Mouse (Mus musculus): ENCODE results near the gene Slc25a26. TPM values are rescaled to one million over a fixed set of nuclear protein-coding genes. Genes with fewer than 3 reads are reported as not detected.

Slc25a26 gene
- polyA plus RNA-seq, 1 experiment from 2014 or later, result 11.3 TPM

DNA sequence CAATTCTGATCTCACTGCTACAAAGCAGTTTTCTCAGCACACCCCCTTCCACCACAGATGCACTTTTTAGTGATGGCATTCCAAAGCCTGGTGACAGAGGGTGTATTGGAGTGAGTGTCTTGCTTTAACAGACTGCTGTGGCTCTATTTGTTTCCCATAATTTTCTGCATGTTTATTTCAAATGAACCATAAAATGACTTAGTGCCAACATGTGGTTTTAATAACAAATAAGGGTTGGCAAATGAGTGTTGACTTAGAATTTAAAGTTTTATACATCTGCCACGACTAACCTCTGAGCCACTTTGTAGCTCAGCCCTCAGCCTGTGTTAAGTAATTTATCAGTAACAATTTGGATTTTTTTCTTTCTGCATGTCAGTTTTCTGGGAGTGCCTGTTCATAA, 61.2 kb downstream of the Slc25a26 start:
- 70% methylated on average over 1 of the region's 1 CpGs for WGBS
- no peak overlapping the region for H3K4me3 ChIP-seq
- no peaks in the 10 kb centered on the region for H3K27me3 ChIP-seq (ENCODE audit: insufficient read depth, poor library complexity, severe bottlenecking)
- no peaks in the 10 kb centered on the region for H3K9me3 ChIP-seq
- DNase-seq (ENCODE audit: low spot score), result no peak
- no peaks in the 10 kb centered on the region for H3K36me3 ChIP-seq
- H3K27ac ChIP-seq, result no peak overlapping the region
- H3K4me1 ChIP-seq, result peaks cover 32% of the 10 kb centered on the region

DNA sequence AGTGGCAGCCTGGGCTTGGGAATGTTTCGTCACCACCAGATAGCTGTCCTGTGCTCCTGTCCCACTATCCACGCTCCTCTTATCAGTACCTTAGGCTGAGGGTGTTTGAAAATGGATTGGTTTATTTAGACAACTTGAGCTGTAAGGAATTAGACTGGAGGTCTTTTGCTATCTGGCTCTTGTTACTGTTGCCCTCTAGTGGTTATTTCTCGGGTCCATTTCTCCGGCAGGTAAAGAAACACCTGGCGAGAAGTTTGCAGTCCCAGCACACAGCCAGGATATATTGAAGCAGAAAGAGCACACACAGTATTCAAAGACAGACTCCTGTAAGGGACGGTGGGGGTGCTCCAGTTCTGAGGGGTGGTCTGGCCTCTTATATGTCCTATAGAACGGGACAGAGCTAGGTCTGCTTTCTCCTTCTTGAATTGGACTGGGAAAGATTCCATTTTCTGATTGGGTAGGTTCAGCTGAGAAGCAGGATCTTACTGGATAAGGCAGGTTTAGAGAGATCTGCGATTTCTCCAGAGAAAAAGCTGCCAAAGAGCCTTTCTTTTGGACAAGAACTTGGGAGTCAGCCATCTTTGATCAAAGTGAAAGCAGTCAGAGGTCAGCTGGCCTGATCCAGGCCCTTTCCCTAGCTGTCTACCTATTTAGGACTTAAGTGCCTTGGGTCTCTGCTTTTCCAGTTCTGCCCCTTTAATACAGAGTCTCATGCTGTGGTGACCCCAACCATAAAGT, 63.2 kb downstream of the Slc25a26 start:
- no peaks in the 10 kb centered on the region for H3K36me3 ChIP-seq
- H3K9me3 ChIP-seq, result no peaks in the 10 kb centered on the region
- H3K27me3 ChIP-seq (ENCODE audit: insufficient read depth, poor library complexity, severe bottlenecking), result no peaks in the 10 kb centered on the region
- H3K27ac ChIP-seq, result peak overlapping the region; percentile 17; the same call in 1 of the 2 replicates
- DNase-seq (ENCODE audit: low spot score), result no peak
- H3K4me1 ChIP-seq, result peaks cover 29% of the 10 kb centered on the region
- 47% methylated on average over 8 of the region's 8 CpGs for WGBS
- peak overlapping the region; percentile 24; the same call in 1 of the 2 replicates for H3K4me3 ChIP-seq

DNA sequence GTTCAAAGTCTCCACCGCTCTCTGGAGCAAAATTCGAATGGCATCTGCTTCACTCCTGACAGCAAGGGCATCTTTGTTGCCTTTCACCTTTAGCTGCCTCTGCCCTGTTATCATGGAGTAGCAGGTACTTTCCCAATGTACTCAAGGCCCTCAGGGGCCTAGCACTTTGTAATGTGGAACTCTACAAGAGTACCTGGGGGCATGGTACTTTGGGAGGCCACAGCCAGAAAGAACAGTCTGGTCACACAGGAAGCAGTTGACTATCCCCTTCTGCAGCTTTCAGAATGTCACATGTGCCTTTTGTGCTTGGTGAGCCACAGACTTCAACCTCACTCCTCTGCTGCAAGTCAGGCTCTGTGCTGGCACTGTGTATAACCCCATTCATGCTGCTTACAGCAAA, 65.6 kb downstream of the Slc25a26 start:
- WGBS, result 92% methylated on average over 2 of the region's 2 CpGs
- no peak for DNase-seq (ENCODE audit: low spot score)
- Histone ChIP-seq H3K27me3 (ENCODE audit: insufficient read depth, poor library complexity, severe bottlenecking) (no peaks in the 10 kb centered on the region), H3K4me1 (peaks cover 22% of the 10 kb centered on the region), H3K4me3 (no peak overlapping the region), H3K36me3 (no peaks in the 10 kb centered on the region), H3K9me3 (no peaks in the 10 kb centered on the region), H3K27ac (no peak overlapping the region)

DNA sequence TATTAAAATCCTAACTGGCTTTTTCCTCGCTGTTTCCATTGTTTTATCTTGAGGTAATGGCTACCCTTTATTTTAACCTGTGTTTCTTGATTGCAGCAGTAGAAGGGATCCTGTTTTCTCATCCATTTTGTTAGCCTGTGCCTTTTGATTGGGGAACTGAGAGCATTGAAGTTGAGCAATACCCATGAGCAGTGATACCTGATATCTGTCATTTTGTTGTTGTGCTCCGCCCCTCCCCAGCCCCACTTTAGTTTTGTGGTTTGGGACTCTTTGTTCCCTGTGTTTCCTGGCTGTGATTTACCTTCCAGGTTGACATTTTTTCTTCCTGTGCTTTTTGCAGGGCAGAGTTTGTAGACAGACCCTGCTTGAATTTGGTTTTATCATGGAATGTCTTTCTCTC, 67.9 kb downstream of the Slc25a26 start:
- Histone ChIP-seq H3K27me3 (ENCODE audit: insufficient read depth, poor library complexity, severe bottlenecking) (no peaks in the 10 kb centered on the region), H3K36me3 (no peaks in the 10 kb centered on the region), H3K9me3 (no peaks in the 10 kb centered on the region), H3K4me3 (no peak overlapping the region), H3K4me1 (peaks cover 10% of the 10 kb centered on the region), H3K27ac (no peak overlapping the region)
- DNase-seq (ENCODE audit: low spot score), result no peak
- 94% methylated on average over 2 of the region's 2 CpGs for WGBS

DNA sequence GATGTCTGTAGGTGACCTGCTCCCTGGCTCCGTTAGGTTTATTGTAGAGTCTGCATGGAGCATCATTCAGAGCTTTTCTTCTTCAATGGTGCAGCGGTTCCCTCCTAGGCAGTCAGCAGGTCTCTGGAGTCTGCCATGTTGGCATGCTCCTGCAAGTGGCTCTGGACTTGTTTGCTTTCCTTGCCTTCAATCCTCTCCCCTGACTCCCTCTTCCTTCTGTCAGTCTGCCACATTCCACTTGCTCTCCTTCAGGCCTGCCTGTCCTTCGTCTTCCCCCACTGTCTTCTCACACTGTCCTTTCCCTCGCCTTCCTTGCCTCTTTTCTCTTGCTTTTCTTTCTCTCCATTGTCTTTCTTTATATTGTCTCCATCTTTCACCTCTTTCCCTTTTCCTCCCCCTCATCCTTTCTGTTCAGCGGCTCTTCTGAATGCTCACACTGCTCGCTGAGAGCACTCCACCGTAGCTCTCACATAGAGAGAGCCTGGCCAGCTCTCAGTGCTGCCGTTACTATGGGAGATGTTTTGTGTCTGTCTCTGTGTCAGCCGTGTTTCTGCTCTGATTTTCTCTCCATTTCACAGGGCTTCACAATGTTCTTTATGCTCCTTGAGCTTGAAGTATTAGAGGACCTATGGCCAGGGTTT, 75.5 kb downstream of the Slc25a26 start:
- no peak overlapping the region for H3K27ac ChIP-seq
- 0 out of 2 replicates have a peak, but pooled peaks cover 2% of the 10 kb centered on the region for H3K36me3 ChIP-seq
- no peak overlapping the region for H3K4me3 ChIP-seq
- WGBS, result 64% methylated on average over 9 of the region's 9 CpGs
- H3K4me1 ChIP-seq, result peaks cover 8% of the 10 kb centered on the region; the same call in 1 of the 2 replicates
- H3K9me3 ChIP-seq, result no peaks in the 10 kb centered on the region
- H3K27me3 ChIP-seq (ENCODE audit: insufficient read depth, poor library complexity, severe bottlenecking), result no peaks in the 10 kb centered on the region
- DNase-seq (ENCODE audit: low spot score), result no peak

DNA sequence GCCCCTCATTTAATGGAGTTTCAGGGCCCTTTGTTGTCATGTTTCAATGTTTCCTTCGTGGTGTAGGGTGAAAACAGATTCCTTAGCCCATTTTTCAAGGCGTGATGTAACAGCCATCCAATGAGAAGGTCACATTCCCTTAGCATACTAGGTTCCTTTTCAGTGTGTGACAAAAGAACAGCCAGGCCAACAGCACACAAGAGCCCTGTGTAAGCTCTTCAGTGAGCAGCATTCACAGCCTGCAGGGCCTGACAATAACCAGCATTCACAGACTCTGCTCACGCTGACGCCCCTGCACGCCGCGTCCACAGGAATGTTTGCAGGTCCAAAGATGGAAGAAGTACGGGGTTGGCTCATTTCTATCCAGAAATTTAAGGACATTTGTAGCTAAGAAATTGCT, 77.9 kb downstream of the Slc25a26 start:
- no peak overlapping the region for H3K4me3 ChIP-seq
- no peak overlapping the region for H3K27ac ChIP-seq
- WGBS, result 83% methylated on average over 8 of the region's 8 CpGs
- 0 out of 2 replicates have a peak, but pooled peaks cover 2% of the 10 kb centered on the region for H3K36me3 ChIP-seq
- peaks cover 12% of the 10 kb centered on the region; the same call in 1 of the 2 replicates for H3K4me1 ChIP-seq
- H3K27me3 ChIP-seq (ENCODE audit: insufficient read depth, poor library complexity, severe bottlenecking), result no peaks in the 10 kb centered on the region
- H3K9me3 ChIP-seq, result no peaks in the 10 kb centered on the region
- DNase-seq (ENCODE audit: low spot score), result no peak

DNA sequence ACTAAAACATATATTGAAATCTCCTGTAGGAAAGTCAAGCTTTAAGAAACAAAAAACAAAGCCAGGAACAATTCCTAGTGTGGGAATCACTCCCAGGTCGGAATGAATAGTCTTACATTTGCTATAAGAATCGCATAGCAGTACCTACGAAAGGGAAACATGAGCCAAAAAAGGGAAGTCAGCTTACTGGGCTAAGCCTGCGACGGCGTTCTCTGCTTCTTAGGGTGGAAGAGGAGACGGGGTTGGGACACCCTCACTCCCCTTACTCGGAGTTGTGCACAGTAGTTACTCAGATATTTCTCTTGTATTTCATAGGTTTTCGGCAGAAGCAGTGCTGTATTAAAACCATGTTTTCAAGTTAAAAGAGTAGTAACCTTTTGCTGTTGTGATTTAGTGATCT, 81.9 kb downstream of the Slc25a26 start:
- DNase-seq (ENCODE audit: low spot score), result no peak
- Histone ChIP-seq H3K27me3 (ENCODE audit: insufficient read depth, poor library complexity, severe bottlenecking) (no peaks in the 10 kb centered on the region), H3K9me3 (no peaks in the 10 kb centered on the region), H3K27ac (no peak overlapping the region), H3K36me3 (no peaks in the 10 kb centered on the region), H3K4me3 (no peak overlapping the region), H3K4me1 (0 out of 2 replicates have a peak, but pooled peaks cover 4% of the 10 kb centered on the region)
- 87% methylated on average over 9 of the region's 9 CpGs for WGBS

DNA sequence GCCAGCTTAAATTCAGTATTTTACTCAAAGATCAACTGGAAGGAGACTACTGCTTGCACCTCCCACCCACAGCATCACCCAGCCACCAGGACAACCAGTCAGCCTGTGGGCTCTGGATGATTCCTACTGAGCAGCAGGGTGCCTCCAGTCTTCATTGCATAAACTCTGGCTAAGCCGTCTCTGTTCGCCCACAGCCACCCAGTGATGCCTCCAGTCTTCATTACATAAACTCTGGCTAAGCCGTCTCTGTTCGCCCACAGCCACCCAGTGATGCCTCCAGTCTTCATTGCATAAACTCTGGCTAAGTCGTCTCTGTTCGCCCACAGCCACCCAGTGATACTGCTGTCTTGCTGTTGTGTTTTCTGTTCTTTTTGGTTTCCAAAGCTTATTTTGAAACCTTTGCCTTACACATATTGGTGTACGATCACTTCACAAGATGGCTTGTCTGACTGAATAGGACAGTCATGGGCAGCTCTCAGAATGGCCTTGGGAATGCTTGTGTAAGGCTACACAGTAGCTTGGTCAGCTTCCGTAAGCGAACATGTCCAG, 84.1 kb downstream of the Slc25a26 start:
- H3K4me1 ChIP-seq, result 0 out of 2 replicates have a peak, but pooled peaks cover 4% of the 10 kb centered on the region
- DNase-seq (ENCODE audit: low spot score), result peak; percentile 43
- no peaks in the 10 kb centered on the region for H3K9me3 ChIP-seq
- no peaks in the 10 kb centered on the region for H3K36me3 ChIP-seq
- no peak overlapping the region for H3K27ac ChIP-seq
- 88% methylated on average over 9 of the region's 9 CpGs for WGBS
- no peak overlapping the region for H3K4me3 ChIP-seq
- H3K27me3 ChIP-seq (ENCODE audit: insufficient read depth, poor library complexity, severe bottlenecking), result no peaks in the 10 kb centered on the region

DNA sequence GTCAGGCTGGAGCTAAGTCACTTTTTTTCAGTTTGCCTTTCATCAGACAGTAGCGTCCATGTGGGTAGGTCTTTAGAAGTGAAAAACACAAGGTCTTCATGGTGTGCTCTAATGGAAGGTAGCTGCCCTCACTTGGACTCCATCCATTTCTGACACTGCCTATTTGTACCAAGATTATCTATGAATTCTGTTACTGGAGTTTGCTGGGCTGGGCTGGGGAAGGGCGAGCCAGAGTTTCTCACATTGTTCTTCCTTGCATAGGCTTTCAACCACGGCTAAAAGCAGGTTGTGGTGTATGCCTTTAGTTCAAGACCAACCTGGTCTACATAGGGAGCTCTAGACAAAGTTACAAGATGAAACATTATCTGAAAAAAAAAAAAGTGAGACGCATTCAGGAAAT, 84.8 kb downstream of the Slc25a26 start:
- 80% methylated on average over 4 of the region's 4 CpGs for WGBS
- H3K4me3 ChIP-seq, result no peak overlapping the region
- peak; percentile 63 for DNase-seq (ENCODE audit: low spot score)

DNA sequence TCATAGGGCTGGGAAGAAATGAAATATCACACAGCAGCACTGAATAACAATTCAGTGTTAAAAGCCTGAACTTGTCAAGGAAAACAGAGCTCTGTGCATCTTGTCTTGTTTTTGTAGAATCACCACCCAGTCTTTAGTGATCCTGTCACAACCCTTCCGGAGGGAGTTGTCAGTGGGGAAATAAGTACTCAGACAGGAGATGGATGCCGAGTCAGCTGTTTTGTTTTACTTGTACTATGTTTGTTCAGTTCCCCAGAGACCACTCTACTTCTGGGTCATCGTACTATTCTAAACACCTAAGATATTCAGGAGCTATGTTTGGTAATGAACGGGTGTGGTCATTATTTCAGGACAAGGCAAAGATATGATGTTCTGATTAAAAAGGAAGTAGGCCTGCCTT, 88.2 kb downstream of the Slc25a26 start:
- no peaks in the 10 kb centered on the region for H3K27me3 ChIP-seq (ENCODE audit: insufficient read depth, poor library complexity, severe bottlenecking)
- H3K36me3 ChIP-seq, result no peaks in the 10 kb centered on the region
- no peak overlapping the region for H3K27ac ChIP-seq
- H3K4me3 ChIP-seq, result no peak overlapping the region
- no peak for DNase-seq (ENCODE audit: low spot score)
- peaks cover 20% of the 10 kb centered on the region for H3K4me1 ChIP-seq
- H3K9me3 ChIP-seq, result no peaks in the 10 kb centered on the region
- WGBS, result 82% methylated on average over 4 of the region's 4 CpGs

More for the DNA sequence above, 84.8 kb downstream of the Slc25a26 start:
- Histone ChIP-seq H3K36me3 (no peaks in the 10 kb centered on the region), H3K4me1 (0 out of 2 replicates have a peak, but pooled peaks cover 4% of the 10 kb centered on the region), H3K9me3 (no peaks in the 10 kb centered on the region), H3K27ac (no peak overlapping the region), H3K27me3 (ENCODE audit: insufficient read depth, poor library complexity, severe bottlenecking) (no peaks in the 10 kb centered on the region)

DNA sequence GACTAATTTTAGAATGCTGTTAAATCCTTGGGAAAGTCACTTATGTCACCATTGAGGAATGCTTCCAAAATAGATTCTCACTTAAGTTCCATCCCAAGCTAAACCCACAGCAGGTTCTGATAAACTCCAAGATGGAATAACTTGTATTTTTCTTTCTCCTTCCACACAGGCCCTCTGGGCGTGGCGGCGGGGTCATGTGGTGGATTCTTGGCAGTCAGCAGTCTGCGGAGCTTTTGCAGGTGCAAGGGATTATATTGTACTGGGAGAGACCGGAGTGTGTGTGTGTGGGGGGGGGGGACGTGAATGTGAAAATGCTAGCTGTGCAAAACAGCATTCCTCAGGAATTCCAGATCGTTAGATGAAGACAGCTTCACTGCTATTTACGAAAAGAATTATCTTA, 92.1 kb downstream of the Slc25a26 start:
- peak overlapping the region; percentile 81; the same call in 1 of the 2 replicates for H3K27ac ChIP-seq
- 19% methylated on average over 8 of the region's 8 CpGs for WGBS
- peak overlapping the region; percentile 35; the same call in 1 of the 2 replicates for H3K4me3 ChIP-seq
- DNase-seq (ENCODE audit: low spot score), result peak; percentile 84
- no peaks in the 10 kb centered on the region for H3K27me3 ChIP-seq (ENCODE audit: insufficient read depth, poor library complexity, severe bottlenecking)
- no peaks in the 10 kb centered on the region for H3K9me3 ChIP-seq
- H3K4me1 ChIP-seq, result peaks cover 57% of the 10 kb centered on the region
- H3K36me3 ChIP-seq, result no peaks in the 10 kb centered on the region

DNA sequence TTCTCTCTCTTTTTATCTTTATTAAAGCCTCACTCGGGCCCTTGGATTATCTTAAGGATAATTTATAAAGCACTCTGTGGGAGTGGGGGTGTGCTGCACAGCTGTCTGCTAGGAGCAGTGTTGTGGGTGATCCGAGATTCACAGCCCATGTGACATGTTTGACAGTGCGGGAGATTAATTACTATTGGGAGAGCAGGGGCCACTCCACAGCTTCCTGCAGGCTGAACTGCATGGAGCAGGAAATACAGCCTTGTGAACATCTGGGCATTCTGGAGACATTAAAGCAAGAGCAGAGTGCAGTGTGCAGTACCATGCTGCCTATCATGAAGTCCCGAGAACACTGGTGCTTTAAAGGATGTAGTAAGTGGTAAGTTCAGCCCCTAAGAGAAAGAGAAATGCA, 92.6 kb downstream of the Slc25a26 start:
- no peaks in the 10 kb centered on the region for H3K27me3 ChIP-seq (ENCODE audit: insufficient read depth, poor library complexity, severe bottlenecking)
- WGBS, result 16% methylated on average over 4 of the region's 4 CpGs
- peak overlapping the region; percentile 35 for H3K4me3 ChIP-seq
- peaks cover 61% of the 10 kb centered on the region for H3K4me1 ChIP-seq
- peak overlapping the region; percentile 81 for H3K27ac ChIP-seq
- H3K9me3 ChIP-seq, result no peaks in the 10 kb centered on the region
- no peaks in the 10 kb centered on the region for H3K36me3 ChIP-seq
- peak; percentile 74 for DNase-seq (ENCODE audit: low spot score)

DNA sequence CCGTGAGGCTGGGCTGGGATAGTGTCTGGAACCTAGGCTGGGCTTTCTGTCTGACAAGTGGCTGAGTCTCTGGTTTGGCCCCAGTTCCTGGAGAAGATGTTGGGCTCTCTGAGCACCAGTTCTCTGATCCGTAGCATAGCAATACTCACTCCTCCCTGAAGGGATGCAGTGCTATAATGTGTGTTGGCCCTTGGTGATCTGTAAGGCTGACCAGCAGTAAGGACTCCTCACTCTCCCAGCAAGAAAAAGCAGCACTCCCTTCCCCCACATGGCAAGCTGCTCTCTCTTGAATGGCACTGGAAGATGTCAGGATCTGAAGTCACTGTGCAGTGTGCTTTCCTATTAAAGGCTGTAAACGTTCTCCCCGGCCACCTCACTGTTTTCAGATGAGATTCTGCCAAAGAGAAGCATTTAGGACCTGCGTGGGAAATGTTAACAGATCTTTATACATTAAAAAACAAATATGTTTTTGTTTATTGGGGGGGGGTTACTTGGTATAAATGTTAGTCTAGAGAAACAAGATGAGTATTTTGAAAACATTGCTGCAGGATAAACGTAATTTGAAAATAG, 94.0 kb downstream of the Slc25a26 start:
- no peak overlapping the region for H3K4me3 ChIP-seq
- no peaks in the 10 kb centered on the region for H3K9me3 ChIP-seq
- peak overlapping the region; percentile 67; the same call in 1 of the 2 replicates for H3K27ac ChIP-seq
- H3K27me3 ChIP-seq (ENCODE audit: insufficient read depth, poor library complexity, severe bottlenecking), result no peaks in the 10 kb centered on the region
- peaks cover 74% of the 10 kb centered on the region for H3K4me1 ChIP-seq
- H3K36me3 ChIP-seq, result no peaks in the 10 kb centered on the region
- peak; percentile 53 for DNase-seq (ENCODE audit: low spot score)
- 55% methylated on average over 6 of the region's 6 CpGs for WGBS
